Mouse (Mus musculus) limb, embryonic 13.5 days (tissue): ENCODE data around the gene Prdx4. TPM values are rescaled to one million over a fixed set of nuclear protein-coding genes. Genes with fewer than 3 reads are reported as not detected.
A peak's percentile ranks its signal among the peaks of the same experiment; 100 is the strongest.
"Not testable (repeated sequence)": the region's sequence is repeated elsewhere in the genome, so short reads cannot be mapped to it uniquely, and the experiment has no call there.

ENCODE experiments used
- ATAC-seq: fragments of 200-750 bp; cut with Nextera tagmentation; 2 replicates; pipeline ENCODE4 v1.8.0; 2017; ENCODE audit warnings: low read depth, moderate number of reproducible peaks, moderate TSS enrichment; ENCODE audit not compliant: low FRiP score
- H3K27ac ChIP-seq: fragments of 300-500 bp; sonication (generic); 2 replicates; pipeline ENCODE4 v1.5.1; 2015; ENCODE audit warnings: inconsistent platforms, mild to moderate bottlenecking, moderate library complexity
- H3K27me3 ChIP-seq: fragments of 300-500 bp; sonication (generic); 2 replicates; pipeline ENCODE4 v1.6.1; 2015; ENCODE audit warnings: mild to moderate bottlenecking, inconsistent platforms
- H3K36me3 ChIP-seq: fragments of 300-500 bp; sonication (generic); 2 replicates; pipeline ENCODE4 v1.6.1; 2015; ENCODE audit warnings: inconsistent platforms, mild to moderate bottlenecking, moderate library complexity
- H3K4me1 ChIP-seq: fragments of 300-500 bp; sonication (generic); 2 replicates; pipeline ENCODE4 v1.6.1; 2015; ENCODE audit warnings: inconsistent platforms
- H3K4me2 ChIP-seq: fragments of 300-500 bp; sonication (generic); replicated peaks from 2 replicates; pipeline ENCODE4 v1.6.1; 2015; ENCODE audit warnings: inconsistent platforms, mild to moderate bottlenecking, moderate library complexity
- H3K4me3 ChIP-seq: fragments of 300-500 bp; sonication (generic); 2 replicates; pipeline ENCODE4 v1.5.1; 2015; ENCODE audit warnings: moderate library complexity, mild to moderate bottlenecking, inconsistent platforms
- H3K9ac ChIP-seq: fragments of 300-500 bp; sonication (generic); 2 replicates; pipeline ENCODE4 v1.6.1; 2015; ENCODE audit warnings: mild to moderate bottlenecking, inconsistent platforms
- H3K9me3 ChIP-seq: fragments of 300-500 bp; sonication (generic); 2 replicates; pipeline ENCODE4 v1.6.1; 2016; ENCODE audit warnings: inconsistent platforms
- WGBS: fragments of 180-500 bp; shearing (Covaris S2); methylation state at CpG from one replicate; pipeline ENCODE4 v1.1.7; 2015; 5-methylcytosine and 5-hydroxymethylcytosine counted together
- polyA plus RNA-seq: library from polyadenylated mRNA; unstranded; fragments of >200 nt; fragmentation: Nextera tagmentation; extraction: Ambion mirVana; gene quantifications from 2 replicates; pipeline ENCODE4 v1.2.1, GENCODE M21; 2015

Prdx4 gene
- polyA plus RNA-seq = 304 and 306 TPM in 2 replicates

DNA sequence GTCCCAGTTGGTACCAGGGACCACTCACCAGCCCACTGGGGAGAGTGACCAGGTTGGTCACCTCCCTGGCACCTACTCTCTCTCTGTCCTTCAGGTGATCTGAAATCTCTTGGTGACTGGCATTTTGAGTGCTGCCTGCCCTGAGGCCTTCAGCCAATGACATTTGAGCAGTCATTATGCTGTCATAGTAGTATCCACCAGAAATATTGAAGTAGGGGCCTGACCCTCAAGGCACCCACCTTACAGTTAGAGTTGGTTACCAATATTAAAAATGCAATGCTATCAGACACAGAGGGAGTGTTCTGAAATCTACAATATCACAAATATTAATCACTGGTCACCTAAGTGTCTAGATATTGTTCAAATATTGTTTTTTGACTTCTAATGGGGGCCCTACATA is at the start of gene Prdx4:
Gene Prdx4, minus strand, starts transcription at position 101 of the 400 bp plus-strand sequence.
- Histone ChIP-seq H3K9me3 (no peaks in the 10 kb centered on the region), H3K27ac (no peak within 1 kb of the TSS), H3K36me3 (no peaks in the 10 kb centered on the region), H3K4me2 (no peak within 1 kb of the TSS), H3K4me1 (no peaks in the 10 kb centered on the region), H3K27me3 (no peaks in the 10 kb centered on the region), H3K9ac (no peak within 1 kb of the TSS), H3K4me3 (no peak within 1 kb of the TSS)
- no peak for ATAC-seq

DNA sequence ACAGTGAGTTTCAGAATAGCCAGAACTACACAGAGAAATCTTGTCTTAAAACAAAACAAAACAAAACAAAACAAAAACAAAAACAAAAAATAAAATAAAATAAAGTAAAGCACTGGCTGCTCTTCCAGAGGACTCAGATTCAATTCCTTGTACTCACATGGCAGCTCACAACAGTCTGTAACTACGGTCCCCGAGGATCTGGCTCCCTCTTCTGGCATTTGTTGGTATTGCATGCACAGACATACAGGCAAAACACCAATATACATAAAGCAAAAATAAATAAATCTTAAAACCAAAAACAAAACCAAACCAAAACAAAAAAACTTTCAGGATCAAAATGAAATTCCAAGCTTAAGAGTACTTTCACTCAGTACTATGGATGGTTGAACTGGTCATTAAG is 36.0 kb upstream of the Prdx4 start:
- no peaks in the 10 kb centered on the region for H3K36me3 ChIP-seq
- H3K4me3 ChIP-seq = no peak overlapping the region
- 29% methylated on average over 2 of the region's 2 CpGs for WGBS
- no peak overlapping the region for H3K9ac ChIP-seq
- H3K27me3 ChIP-seq = no peaks in the 10 kb centered on the region
- H3K9me3 ChIP-seq = no peaks in the 10 kb centered on the region
- H3K4me2 ChIP-seq = no peak overlapping the region
- no peak overlapping the region for H3K27ac ChIP-seq
- ATAC-seq = no peak
- H3K4me1 ChIP-seq = no peaks in the 10 kb centered on the region

DNA sequence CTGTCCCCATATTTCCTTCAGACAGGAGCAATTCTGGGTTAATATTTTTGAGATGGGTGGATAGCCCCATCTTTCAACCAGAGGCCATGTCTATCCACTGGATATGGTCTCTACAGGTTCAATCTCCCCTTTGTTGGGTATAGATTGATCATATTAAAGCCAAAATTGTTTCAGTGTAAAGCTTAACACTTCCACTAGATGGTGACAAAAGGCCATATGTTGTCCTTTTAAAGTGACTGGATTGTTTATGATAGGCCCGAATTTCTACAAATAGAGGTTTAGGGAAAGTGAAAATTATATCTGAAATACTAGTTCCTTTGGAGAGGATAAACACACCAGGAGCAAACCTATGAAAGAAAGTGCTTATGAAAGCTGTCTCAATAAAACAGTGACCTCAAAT is 34.9 kb upstream of the Prdx4 start:
- WGBS = 22% methylated on average over 1 of the region's 1 CpGs
- no peak overlapping the region for H3K9ac ChIP-seq

DNA sequence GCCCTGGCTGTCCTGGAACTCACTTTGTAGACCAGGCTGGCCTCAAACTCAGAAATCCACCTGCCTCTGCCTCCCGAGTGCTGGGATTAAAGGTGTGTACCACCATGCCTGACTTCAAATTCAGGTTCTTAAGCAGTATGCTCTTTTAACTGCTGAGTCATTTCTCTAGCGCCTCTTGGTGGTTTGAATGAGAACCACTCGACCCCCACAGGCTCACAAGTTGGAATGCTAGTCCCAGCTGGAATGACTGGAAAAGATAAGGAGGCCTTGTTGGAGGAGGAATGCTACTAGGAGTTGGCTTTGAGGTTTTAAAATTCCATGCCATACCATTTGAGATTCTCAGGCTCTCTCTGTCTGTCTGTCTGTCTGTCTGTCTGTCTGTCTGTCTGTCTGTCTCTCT is 29.6 kb upstream of the Prdx4 start:
- not testable (repeated sequence) for ATAC-seq, H3K27me3 ChIP-seq, H3K9me3 ChIP-seq, H3K36me3 ChIP-seq, H3K9ac ChIP-seq, H3K27ac ChIP-seq, H3K4me2 ChIP-seq, H3K4me1 ChIP-seq, H3K4me3 ChIP-seq
- WGBS = 67% methylated on average over 3 of the region's 3 CpGs

More for the DNA sequence above, 34.9 kb upstream of the Prdx4 start:
- Histone ChIP-seq H3K9me3 (no peaks in the 10 kb centered on the region), H3K4me2 (no peak overlapping the region), H3K4me1 (no peaks in the 10 kb centered on the region), H3K36me3 (no peaks in the 10 kb centered on the region), H3K27ac (no peak overlapping the region), H3K4me3 (no peak overlapping the region), H3K27me3 (no peaks in the 10 kb centered on the region)
- no peak for ATAC-seq

DNA sequence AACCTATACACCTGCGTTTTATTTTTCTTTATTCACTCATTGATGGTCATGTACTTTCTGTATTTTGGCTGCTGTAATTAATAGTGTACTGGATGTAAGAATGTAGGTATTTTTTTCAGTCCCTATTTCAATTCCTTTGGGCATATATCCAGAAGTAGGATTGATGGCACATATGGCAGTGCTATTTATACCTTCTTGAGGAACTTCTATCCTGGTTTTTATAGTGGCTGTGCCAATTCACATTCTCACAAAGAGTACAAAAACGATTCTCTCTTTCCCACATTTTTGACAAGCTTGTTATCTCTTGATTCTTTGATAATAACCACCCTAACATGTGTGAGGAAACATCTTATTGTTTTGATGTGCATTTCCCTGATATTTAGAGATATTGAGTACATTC is 24.5 kb upstream of the Prdx4 start:
- Histone ChIP-seq H3K4me2 (no peak overlapping the region), H3K4me1 (no peaks in the 10 kb centered on the region), H3K4me3 (no peak overlapping the region), H3K9ac (no peak overlapping the region), H3K27ac (no peak overlapping the region), H3K27me3 (no peaks in the 10 kb centered on the region), H3K9me3 (no peaks in the 10 kb centered on the region), H3K36me3 (no peaks in the 10 kb centered on the region)
- 53% methylated on average over 2 of the region's 2 CpGs for WGBS
- no peak for ATAC-seq

DNA sequence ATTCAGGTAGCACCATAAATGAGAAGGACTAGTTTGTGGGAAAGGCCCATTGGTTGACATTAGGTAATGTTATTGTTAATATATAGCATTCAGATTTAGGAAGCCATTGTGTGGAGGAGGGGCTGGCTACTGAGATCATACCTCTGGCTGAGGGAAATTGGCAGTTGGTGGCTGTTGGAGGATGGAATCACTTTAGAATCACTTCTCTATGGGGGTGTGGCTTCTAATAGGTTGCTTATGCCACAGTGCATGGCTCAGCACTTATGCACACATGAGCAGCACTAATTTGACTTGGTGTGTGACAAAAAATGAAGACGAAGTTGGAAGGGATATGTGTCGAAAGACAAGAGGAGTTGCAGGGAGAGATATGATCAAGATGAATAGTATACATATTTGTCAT is 5.7 kb upstream of the Prdx4 start:
- no peaks in the 10 kb centered on the region for H3K9me3 ChIP-seq

DNA sequence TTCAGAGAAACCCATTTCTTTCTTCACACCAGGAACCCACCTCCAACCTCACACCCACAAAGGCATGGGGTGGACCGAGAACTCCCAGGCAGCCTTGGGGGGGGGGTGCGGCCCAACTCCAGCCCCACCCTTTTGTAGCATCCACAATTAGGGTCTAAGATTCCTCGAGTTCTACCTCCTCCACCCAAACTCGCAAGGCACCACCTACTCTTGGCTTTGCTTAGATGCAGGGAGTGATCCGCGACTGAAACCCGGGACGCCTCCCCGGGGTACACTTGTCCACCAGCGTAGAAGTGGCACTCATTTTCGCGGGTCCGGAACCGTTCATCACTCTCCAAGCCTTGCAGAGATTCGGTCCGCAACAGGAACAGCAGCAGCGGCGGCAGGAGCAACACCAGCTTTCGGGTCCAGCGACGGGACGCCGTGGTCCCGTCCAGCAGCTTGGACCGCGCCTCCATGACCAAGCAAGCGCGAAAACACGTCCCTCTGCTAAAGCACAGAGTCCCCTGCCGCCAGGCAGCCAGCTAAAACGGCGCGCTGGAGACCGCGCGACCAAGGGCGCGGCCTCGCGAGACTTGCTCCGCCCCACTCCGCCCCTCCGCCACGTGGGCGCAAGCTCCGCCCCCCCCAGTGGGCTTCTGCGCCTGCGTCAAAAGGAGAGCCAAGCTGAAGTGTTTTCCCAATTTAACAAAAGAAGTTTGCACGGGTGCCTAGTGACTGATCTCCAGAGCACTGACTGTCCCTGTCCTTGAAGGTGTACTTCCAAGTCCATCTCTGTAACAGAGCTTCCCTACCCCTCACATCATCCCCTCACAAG is 2.4 kb downstream of the Prdx4 start:
- no peaks in the 10 kb centered on the region for H3K9me3 ChIP-seq
- no peaks in the 10 kb centered on the region for H3K4me1 ChIP-seq
- H3K36me3 ChIP-seq = no peaks in the 10 kb centered on the region
- no peaks in the 10 kb centered on the region for H3K27me3 ChIP-seq
- peak overlapping the region; percentile 55 for H3K4me2 ChIP-seq
- peak overlapping the region; percentile 76 for H3K27ac ChIP-seq
- H3K4me3 ChIP-seq = peak overlapping the region; percentile 59
- peak overlapping the region; percentile 71 for H3K9ac ChIP-seq
- ATAC-seq = peak; percentile 97
- 13% methylated on average over 49 of the region's 49 CpGs for WGBS

More for the DNA sequence above, 5.7 kb upstream of the Prdx4 start:
- no peaks in the 10 kb centered on the region for H3K4me1 ChIP-seq
- no peaks in the 10 kb centered on the region for H3K36me3 ChIP-seq
- no peak overlapping the region for H3K4me3 ChIP-seq
- no peak overlapping the region for H3K27ac ChIP-seq
- no peaks in the 10 kb centered on the region for H3K27me3 ChIP-seq
- H3K9ac ChIP-seq = no peak overlapping the region
- 92% methylated on average over 2 of the region's 2 CpGs for WGBS
- ATAC-seq = no peak
- H3K4me2 ChIP-seq = no peak overlapping the region

DNA sequence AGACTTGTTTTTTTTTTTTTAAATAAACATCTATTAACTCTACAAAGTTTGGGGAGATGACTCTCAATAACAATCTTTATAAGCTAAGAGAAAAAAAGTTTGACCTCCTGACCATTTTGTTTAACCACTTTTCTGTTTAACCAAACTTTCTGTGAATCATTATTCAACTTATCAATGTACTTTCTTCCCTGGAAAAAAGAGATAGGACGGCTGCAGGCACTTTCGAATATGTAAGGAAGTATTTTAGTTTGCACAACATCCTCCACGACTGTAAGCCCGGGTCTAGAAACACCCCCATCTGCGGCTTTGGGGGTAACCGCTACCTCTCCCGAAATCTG is 3.0 kb downstream of the Prdx4 start:
- H3K36me3 ChIP-seq = peaks cover 5% of the 10 kb centered on the region; the same call in 1 of the 2 replicates
- H3K27ac ChIP-seq = peak overlapping the region; percentile 76; the same call in 1 of the 2 replicates
- H3K4me1 ChIP-seq = no peaks in the 10 kb centered on the region
- H3K4me3 ChIP-seq = peak overlapping the region; percentile 59
- 33% methylated on average over 7 of the region's 7 CpGs for WGBS
- H3K9ac ChIP-seq = peak overlapping the region; percentile 71
- no peaks in the 10 kb centered on the region for H3K27me3 ChIP-seq
- H3K9me3 ChIP-seq = no peaks in the 10 kb centered on the region
- ATAC-seq = no peak
- H3K4me2 ChIP-seq = peak overlapping the region; percentile 55

DNA sequence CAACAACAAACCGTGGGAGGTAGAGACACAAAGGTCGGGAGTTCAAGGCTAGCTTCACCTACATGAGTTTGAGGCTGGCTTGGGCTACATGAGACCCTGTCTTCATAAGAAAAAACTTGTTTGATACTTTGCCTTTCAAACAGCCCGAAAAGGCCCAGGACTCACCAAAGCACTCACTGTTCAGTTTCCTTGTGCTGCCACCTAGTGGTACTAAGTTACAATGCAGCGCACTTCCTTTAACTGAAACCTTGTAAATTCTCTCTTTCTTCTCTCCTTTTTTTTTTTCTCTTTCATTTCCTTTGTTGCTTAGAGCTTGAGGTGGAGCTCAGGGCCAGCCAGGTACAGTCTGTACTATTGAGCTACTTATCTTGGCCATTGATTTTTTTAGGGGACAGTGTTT is 22.5 kb downstream of the Prdx4 start:
- no peak overlapping the region for H3K4me2 ChIP-seq
- H3K4me1 ChIP-seq = no peaks in the 10 kb centered on the region
- H3K4me3 ChIP-seq = no peak overlapping the region
- H3K27me3 ChIP-seq = no peaks in the 10 kb centered on the region
- no peaks in the 10 kb centered on the region for H3K36me3 ChIP-seq
- no peaks in the 10 kb centered on the region for H3K9me3 ChIP-seq
- H3K9ac ChIP-seq = no peak overlapping the region
- whole genome bisulfite sequencing = 43% methylated on average over 4 of the region's 4 CpGs
- ATAC-seq = no peak
- no peak overlapping the region for H3K27ac ChIP-seq

DNA sequence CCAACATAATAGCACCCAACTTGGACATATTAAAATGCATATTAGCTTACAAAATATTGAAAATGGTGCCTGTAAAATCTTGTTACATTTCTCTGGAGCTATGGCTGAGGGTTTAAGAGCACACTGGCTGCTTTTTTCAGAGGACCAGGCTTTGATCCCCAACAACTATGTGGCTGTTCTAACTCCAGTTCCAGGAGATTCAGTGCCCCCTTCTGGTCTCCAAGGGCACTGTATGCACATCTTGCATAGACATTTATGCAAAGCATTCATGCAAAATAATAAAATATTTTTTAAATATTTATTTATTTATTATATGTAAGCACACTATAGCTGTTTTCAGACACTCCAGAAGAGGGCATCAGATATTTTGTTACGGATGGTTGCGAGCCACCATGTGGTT is 34.2 kb downstream of the Prdx4 start:
- H3K4me3 ChIP-seq = no peak overlapping the region
- WGBS = 96% methylated on average over 2 of the region's 2 CpGs
- no peak overlapping the region for H3K4me2 ChIP-seq
- ATAC-seq = no peak
- H3K27ac ChIP-seq = no peak overlapping the region
- H3K9me3 ChIP-seq = no peaks in the 10 kb centered on the region
- no peaks in the 10 kb centered on the region for H3K4me1 ChIP-seq
- no peaks in the 10 kb centered on the region for H3K27me3 ChIP-seq
- H3K9ac ChIP-seq = no peak overlapping the region
- no peaks in the 10 kb centered on the region for H3K36me3 ChIP-seq

DNA sequence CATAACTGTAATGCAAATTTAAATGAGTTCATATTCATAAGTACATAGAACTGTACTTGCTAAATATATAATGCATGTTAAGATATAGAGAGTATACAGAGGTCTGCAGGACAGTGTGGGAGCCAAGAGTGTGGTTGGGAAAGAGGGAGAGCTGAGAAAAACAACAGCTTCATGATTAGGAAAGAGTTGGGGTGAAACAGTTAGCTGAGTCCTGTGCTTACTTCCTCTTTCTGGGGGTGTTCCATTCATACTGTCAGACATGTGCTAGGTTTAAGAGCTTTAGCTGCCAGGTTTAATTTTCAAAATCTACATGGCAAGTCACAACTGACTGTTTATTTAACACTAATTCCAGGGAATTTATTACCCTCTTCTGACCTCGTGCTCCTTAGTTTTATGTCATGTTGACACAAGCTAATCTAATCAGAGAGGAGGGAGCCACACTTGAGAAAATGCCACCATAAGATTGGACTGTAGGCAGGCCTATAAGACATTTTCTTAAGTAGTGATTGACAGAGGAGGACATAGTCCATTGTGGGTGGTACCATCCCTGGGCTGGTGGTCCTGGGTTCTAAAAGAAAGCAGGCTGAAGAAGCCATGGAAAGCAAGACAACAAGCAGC is 60.0 kb downstream of the Prdx4 start:
- Histone ChIP-seq H3K4me1 (no peaks in the 10 kb centered on the region), H3K27ac (no peak overlapping the region), H3K4me2 (no peak overlapping the region), H3K36me3 (no peaks in the 10 kb centered on the region), H3K9ac (no peak overlapping the region), H3K4me3 (no peak overlapping the region), H3K27me3 (no peaks in the 10 kb centered on the region), H3K9me3 (no peaks in the 10 kb centered on the region)
- 16% methylated on average over 1 of the region's 1 CpGs for WGBS
- no peak for ATAC-seq

DNA sequence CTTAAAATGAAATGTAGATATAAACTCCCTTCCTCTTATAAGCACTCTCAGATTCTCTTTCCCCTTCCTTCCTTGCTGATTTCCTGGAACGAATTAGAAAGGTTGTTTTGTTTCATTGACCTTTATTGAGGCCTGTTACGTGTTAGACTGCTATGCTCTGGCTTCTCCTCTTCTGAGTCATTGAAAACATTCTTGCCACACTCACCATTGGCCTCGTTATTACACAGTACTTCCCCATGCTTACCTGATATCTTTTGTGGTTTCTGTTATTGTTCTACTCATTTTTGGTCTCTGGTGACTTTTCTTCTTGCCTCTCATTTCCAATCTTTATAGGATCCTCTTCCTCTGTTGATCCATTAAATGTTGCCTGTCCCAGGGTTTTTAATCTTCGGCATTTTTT is 62.1 kb downstream of the Prdx4 start:
- ATAC-seq = no peak
- Histone ChIP-seq H3K27ac (no peak overlapping the region), H3K9ac (no peak overlapping the region), H3K4me3 (no peak overlapping the region), H3K36me3 (peaks cover 11% of the 10 kb centered on the region), H3K4me1 (no peaks in the 10 kb centered on the region), H3K27me3 (no peaks in the 10 kb centered on the region), H3K4me2 (no peak overlapping the region), H3K9me3 (no peaks in the 10 kb centered on the region)
- WGBS = 80% methylated on average over 4 of the region's 4 CpGs
